Mouse (Mus musculus) cerebellum, adult 18-20 months (tissue): ENCODE measurements around the gene Adck1.

Source experiments
- DNase-seq, 2 experiments: peaks; one replicate each; pipeline ENCODE4 v3.0.0; 2021

Gene Adck1

DNA sequence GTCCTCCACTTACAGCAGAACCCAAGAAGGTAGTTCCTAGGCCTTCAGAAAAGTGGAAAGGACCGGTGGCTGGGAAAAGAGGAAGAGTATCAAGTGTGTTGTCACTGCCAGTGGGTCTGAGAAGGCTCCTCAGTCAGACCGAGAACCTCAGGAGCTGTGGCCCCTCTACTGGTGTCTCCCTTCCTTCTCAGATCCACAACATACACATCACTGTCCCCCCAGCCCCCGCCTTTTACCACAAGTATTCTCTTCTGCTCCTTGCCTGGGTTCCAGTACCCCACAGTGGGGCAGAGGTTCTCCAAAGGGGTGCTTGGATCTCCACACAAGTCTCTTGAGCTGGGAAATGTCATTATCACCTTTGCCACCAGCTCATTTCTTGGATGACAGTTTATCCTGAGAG is 115.5 kb downstream of the Adck1 start:
- DNase-seq, result no peak

DNA sequence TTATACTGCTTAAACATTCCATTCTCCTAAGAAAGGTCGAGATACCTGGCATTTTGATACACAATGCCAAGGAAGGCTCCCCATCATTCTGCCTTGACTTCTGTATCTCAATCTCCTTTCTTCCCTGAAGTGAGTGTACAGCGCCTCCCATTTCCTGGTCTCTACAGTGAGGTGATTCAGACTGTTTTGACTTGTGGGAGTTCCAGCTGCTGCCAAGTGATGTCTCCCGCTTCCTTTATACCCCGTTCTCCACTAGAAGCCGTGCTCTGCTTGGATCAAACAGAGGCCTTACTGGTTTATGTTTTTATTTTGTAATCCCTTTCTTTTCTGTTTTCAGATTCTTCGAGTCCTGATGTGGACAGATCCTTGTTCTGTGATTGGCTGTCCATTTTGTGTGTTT is 116.3 kb downstream of the Adck1 start:
- DNase-seq, result no peak

DNA sequence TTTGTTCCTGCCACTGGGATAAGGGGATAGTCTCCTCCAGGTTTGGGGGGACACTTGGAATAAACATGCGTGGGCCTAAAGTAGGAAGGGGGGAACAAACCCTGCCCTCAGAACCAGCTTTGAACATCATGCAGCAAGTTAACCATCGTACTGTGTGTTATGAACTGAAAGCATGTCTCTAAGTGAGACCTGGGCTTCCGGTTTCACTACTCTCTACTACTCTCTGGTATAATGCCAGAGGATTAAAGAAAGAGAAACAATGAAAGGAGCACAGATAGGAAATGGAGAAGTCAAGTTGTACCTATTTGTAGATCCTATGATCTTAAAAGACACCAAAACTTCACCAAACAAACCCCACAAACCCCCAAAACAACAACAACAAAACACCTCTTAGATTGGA is 121.3 kb downstream of the Adck1 start:
- DNase-seq, result no peak

DNA sequence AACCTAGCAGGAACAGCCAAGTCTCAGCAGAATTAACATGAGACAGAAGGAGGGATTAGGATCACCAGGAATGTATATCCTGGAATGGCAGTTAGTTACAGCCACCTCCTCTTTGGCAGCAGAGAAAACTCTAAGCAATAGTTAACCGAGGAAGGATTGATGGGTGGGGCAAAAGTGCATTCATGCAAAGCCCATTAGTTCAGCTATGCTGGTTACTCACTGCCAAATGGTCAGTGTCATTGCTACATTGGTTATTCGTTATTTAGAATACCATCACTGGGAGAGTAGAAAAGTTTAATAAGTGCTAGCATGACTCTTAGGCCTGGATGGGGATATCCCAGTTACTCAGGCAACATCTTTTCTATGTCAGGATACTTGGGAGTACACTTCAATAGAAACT is 130.5 kb downstream of the Adck1 start:
- DNase-seq, result no peak
